Mouse (Mus musculus): Measurements from ENCODE around the gene Amot.
A peak's percentile ranks its signal among the peaks of the same experiment; 100 is the strongest.

Gene Amot

DNA sequence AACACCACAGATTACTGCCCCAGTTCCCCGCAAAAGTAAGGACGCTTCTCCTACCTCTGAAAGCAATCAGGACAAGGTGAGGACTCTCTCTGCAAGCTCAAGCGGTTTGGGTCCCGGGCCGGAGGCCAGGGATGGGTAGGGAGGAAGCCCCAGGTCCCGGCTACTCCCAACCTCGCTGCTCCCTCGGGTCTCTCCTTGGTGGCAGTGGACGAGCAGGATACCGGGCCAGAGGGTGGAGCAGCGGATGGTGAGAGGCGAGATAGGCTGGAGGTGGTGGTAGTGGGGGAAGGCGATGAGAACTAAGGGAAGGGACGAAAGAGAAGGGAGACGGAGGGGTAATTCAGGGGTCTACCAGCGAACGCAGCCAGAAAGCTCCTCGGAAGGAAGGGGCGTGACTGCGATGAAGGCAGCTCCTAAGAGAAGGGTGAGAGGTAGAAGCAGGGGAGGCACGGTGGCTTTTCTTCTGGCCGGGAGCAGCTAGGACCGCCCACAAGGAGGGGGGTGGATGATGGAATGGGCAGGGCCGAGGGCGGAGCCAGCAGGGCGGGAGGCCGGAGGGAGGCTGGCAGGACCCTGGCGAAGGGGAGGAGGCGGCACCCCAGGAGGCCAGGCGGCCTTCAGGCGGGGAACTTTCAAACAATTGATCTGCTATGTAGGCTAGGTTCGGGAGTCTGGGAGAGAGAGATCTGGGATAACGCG lies at the start of gene Amot:
Gene Amot, minus strand, starts transcription at position 465 of the 699 bp plus-strand sequence.
- peak; percentile 69 for DNase-seq

GRCm38 (mm10) chrX:145545060-145545459 lies 40.1 kb upstream of the Amot start:
- DNase-seq, result no peak

GRCm38 (mm10) chrX:145543602-145544490 lies 38.9 kb upstream of the Amot start:
- DNase-seq, result no peak

GRCm38 (mm10) chrX:145541050-145541449 lies 36.1 kb upstream of the Amot start:
- DNase-seq, result no peak

DNA sequence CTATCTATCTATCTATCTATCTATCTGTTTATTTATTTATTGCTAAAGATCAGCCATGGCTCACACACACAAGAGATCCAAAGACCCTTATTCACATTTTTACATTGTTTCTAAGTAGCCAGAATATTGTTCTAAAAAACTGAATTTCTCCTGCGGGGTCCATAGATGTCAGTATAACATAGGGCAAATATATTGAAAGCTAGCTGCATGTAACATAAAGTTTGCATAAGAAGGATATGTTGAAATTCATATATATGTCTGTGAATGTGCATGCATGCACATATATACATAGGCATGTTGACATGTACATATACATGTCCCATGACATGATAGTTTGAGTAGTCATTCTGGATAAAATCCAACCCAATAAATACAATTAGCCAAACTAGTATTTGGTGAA lies 35.3 kb upstream of the Amot start:
- no peak for DNase-seq

- DNase-seq, result no peak
These were observed 24.6 kb upstream of the Amot start for GRCm38 (mm10) chrX:145529602-145530001.

DNA sequence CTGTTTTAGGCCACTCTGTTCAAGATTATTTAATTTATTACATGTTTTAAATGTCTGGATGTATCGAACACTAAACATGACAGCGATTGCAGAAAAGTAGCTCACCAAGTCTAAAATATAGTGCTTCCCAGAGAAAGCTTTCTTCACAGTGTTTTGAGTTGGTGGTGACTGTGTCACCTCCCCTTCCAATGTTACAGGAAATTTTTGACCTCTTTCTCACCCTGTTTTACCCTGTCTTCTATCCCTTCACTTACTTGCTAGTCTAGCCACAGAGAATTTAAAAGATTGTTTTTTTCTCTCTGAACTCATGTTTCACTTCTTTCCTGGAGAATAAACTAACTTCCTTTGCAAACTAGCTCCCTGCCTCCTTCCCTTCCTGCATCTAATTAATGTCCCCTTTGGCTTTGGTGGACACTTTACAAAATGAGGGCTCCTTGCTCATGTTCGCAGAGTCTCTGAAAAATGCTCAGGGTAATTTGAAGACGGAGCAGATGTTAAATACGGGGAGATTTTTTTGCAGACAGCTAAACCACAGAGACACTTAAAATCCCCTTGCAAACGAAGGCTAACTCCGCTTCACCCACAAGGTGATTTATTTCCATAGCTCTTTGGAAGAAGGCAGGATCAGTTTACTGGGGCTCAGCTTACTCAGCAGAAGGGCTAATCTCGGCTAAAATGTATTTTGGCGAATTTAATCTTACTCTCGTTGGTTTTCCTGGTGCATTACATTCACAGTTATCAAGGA lies 11.5 kb upstream of the Amot start:
- DNase-seq, result no peak

DNA sequence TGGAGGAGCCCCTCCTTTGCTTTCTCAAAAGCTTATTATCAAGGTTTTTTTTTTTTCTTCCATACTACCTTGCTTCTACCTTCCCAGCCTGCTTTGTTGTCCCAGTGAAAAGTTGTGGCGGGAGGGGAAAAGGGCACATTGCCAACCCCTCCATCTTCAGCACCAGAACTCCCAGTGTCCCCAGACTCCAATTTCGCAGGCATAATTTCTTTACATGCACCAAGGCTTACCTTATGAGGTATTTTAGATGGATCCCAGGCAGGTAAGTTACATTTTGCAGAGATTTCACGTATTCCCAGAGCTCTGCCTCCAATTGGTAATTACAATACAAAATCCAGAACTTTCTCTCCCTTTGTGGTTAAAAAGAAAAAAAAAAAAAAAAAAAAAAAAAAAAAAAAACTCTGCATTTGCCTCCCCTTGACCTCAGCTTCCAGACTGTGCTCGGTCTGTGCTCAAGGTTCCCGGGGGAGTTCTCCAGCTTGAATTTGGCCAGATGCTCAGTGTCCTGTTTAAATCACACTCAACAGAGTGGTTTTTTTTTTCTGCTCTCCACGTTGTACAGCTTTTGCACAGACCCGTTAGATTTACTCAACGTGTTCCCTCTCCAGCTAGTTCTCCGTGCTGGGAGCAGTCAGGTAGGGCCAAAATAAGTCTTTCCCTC lies 10.6 kb upstream of the Amot start:
- DNase-seq, result no peak

DNA sequence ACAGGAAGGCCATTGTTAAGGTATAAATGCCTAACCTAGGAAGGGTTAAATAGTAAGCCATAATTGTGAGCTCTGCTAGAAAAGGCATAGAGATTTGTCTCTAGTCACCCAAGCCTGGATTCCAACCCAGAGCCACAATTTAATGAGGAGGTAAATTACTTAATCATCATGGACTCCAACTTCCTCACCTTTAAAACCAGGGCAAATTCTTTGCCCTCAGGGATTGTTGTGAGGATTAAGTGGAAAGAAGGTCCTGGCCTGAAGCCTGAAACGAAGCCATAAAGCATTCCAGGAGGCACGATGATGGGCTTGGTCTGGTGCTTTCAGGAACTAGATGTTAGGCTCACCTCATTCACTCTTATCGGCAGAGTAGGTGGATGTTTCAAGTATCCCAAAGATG lies 5.7 kb upstream of the Amot start:
- no peak for DNase-seq

DNA sequence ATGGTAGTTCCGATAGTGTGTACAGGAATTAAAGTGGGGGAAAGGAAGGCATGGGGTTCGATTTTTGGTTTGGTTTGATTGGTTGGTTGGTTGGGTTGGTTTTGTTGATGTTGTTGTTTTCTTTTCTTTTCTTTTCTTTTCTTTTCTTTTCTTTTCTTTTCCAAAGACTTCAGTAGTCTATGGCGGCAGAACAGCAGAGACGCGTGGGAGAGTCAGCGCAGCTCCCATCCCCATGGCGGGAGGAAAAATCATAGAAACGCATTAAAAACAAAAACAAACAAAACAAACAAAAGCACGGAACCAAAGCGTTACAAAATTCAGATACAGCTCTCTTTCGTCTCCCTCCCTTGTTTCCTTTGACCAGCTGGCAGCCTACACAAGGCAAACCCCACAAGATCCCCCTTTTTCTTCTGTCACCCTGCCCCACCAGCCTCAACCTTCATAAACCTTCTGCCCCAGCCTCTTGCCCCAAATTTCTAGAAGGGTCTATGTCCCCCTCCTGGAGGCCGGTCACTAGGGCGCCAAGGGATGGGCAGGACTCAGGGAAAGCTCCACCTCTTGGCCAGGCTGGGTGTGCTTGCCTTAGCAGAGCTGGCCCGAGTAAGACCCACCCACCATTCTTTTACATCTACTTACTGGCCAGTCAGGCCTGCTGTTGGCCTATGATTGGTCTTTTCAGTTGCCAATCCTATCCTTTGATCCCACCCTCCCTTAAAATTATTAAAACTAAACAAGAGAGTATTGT lies 648 bp upstream of the Amot start:
- peak; percentile 39 for DNase-seq

DNA sequence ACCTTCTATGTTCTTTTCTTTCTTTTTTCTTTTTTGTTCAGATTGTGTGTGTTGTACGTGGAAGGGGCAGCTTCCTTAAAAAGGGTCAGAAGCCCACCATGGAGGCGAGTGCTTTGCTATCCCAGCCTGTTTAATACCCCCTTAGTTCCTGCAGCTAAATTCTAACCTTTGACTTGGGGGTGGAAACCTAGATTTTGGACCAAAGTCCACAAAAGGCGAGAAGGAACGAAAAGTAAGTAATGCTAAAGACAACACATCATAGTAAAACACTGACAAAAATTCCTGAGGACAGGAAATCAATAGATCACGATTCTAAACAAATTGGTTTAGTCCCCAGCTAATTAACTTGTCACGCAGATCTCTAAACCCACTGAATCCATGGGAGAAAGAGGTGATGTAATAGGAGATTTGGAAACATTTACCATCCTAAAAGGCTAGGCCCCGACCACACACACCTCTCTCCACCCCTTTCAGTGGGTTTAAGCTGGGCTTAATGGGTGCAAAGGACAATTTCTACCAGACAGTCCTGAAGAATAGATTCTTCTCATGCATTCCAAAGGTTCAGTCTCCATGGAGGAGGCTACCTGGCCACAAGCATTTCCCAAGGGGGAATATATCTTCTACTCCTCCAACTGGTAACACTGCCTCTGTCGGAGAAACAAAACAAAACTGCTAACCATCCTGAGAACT lies 3.2 kb downstream of the Amot start:
- DNase-seq, result no peak

- no peak for DNase-seq
These were observed 5.9 kb downstream of the Amot start for GRCm38 (mm10) chrX:145499101-145499500.

- no peak for DNase-seq
These were observed 6.3 kb downstream of the Amot start for GRCm38 (mm10) chrX:145498691-145499090.

DNA sequence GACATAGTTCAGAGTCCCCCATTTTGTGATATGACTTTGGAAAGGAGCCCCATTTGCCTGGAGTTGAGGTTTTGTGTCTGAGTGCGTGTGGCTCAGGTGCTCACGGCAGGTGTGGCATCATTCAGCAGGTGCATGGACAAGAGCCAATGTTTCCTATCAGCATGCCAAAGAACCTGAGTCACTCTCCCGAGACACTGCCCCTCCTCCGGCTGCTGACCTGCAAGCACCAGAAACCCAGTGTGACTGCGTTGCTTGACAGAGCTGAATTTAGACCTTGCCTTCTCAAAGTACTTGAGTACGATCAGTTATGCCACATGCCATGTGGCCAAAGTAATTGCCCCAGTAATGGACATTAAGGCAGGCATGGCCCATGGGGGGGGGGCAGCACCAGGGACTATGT lies 7.5 kb downstream of the Amot start:
- DNase-seq, result no peak

GRCm38 (mm10) chrX:145495381-145495780 lies 9.6 kb downstream of the Amot start:
- DNase-seq, result no peak

GRCm38 (mm10) chrX:145490821-145491220 lies 14.2 kb downstream of the Amot start:
- no peak for DNase-seq

- no peak for DNase-seq
These were observed 14.6 kb downstream of the Amot start for GRCm38 (mm10) chrX:145490417-145490816.

GRCm38 (mm10) chrX:145489950-145490349 lies 15.0 kb downstream of the Amot start:
- no peak for DNase-seq

DNA sequence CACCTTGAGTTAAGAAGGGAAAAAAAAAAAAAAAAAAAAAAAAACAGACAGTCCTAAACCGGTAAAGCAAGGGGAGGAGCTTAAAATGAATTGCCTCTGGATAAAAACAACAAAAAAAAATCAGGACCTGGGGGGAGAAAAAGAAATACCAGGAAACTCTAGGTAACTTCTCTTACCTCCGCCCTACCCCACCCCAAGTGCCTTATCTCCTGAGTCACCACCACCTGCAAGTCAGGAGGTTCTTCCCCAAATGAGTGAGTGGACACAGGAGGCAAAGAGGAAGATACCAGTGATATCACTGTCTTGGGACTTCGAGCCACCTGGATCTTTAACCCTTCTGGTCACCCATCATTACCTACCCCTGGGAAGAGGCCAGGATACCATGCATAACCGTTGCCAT lies 19.5 kb downstream of the Amot start:
- DNase-seq, result no peak

DNA sequence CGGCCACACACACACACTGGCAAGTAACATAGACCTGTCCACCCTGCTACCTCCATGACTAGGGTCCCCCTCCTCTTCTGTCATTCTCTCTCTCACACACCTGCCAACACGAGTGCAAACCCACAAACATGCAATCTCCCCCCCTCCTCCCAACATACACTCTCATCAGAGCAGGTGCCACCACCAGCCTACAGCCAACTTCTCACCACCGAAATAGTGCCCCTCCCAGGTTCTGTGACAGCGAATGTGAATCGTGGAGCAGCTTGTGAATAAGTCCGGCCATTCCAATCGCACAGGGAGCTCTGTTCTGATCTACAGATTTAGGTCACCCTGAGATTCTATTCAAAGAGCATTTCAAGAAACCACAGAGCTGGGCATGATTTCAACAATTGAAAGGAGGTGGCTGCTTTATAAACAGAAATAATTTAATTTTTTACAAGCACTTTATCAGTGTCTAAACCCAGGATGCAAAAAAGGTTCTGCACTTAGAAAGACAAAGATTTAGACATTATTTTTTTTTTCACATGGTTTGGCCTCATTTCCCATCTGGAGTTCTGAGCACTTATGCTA lies 21.4 kb downstream of the Amot start:
- no peak for DNase-seq

DNA sequence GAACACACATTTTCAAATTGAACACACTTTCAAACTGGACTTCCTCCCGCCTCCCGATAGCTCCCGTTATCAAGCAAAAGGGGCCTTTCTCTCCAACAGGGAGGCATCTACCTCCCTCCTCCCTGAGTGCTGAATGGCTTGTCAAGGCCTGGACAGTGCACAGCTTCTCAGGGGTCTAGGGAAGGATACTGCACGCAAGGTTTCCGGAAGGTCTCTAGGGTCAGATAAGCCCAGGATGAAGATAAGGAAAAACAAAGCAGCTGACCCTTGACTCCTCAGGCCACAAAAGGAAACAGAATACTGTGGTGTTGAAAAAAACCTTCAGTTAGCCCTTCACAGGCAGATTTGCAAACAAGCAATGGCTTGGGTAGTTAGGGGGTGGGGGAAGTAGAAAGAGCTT lies 22.6 kb downstream of the Amot start:
- DNase-seq, result no peak
